Mouse (Mus musculus) mouse embryonic stem cell (cell line): ENCODE data around the gene Rb1.

Experiments used
- in situ Hi-C, 2 experiments: fragments of 300-500 bp; cut with MboI; formaldehyde crosslinking; loops; 1 replicate in 1 of 2; 3 replicates in 1 of 2; pipeline ENCODE4 v1.14.3; 2019 to 2020; ENCODE audit warnings: low sequenced_read_pairs in 2 of 2, low pct_unique_long_range_greater_than_20kb in 1 of 2, mixed read lengths in 1 of 2; ENCODE audit not compliant: unreplicated experiment in 1 of 2

The Rb1 gene

DNA sequence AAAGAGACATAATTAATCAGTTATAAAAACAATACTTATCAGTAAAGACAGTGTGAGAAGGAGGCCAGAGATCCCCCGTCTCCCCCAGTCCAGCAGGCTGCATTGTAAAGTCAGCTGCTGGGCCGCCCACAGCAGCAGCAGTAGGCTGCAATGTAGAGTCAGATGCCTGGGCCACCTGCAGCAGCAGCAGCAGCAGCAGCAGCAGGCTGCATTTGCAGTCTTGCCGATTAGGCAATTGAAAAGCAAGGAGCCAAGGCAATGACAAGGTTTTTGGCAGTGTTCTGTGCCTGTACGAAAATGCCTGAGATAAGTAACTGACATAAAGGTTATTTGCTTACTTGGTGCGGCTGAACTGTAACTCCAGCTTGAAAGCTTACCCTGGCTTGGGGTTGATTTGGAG, 149.4 kb downstream of the Rb1 start:
- in situ Hi-C loops = no loop called here

GRCm38 (mm10) chr14:73175814-73176213, 149.8 kb downstream of the Rb1 start:
- in situ Hi-C loops = no loop called here

GRCm38 (mm10) chr14:73175031-73175430, 150.6 kb downstream of the Rb1 start:
- in situ Hi-C loops = no loop called here

- in situ Hi-C loops = no loop called here
Measured at GRCm38 (mm10) chr14:73174091-73174995, 151.3 kb downstream of the Rb1 start.

DNA sequence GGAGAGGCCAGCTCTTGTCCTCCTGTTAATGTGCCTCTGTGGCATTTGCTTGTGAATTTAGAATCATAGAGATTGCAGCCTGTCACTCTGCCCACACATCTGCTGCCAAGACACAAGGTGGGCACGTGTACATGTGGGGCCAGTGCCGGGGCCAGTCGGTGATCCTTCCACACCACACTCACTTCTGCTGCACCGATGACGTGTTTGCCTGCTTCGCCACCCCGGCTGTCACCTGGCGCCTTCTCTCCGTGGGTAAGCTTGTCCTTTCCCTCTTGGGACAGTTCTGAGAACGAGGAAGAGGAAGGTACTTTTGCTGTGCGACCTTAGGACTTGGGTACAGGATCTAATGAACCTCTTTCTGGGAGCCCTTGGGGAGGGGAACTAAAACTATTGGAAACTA, 152.0 kb downstream of the Rb1 start:
- in situ Hi-C loops = no loop called here

DNA sequence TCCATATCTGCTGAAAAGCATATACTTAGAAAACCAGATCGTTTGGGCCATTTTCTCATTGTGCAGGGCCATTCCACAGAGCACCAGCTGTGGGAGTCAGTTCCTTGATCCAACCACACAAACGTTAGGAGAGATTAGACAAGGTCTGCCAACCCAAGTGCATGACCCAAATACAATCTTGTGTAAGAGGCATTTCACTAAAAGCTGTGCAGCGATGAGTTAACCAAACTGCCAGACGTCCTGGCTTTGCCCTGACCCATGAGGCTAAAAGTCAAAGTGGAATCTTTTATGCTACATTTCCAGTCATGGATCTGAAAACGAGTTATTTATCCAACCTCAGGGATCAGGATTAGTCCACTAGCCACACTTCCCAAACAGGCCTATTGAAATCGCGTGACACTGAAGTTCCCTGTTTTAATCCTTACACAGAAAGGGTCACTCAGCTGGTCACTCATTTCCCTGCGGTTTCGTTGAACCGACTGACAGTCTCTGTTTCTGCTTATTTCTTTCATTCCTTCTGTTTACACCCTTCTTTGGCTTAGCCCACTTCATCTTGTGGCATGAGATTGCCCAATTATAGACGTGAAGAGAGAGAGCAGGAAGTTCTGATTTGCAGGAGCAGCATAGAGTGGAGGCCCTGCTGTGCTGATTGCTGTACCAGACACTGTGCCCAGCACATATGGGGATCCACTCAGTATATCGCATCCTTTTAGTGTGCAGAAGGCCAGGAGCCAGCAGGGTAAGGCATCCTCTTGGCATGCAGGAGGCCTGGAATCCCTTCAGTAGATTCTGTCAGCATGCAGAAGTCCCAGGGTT, 153.2 kb downstream of the Rb1 start:
- in situ Hi-C loops = no loop called here

DNA sequence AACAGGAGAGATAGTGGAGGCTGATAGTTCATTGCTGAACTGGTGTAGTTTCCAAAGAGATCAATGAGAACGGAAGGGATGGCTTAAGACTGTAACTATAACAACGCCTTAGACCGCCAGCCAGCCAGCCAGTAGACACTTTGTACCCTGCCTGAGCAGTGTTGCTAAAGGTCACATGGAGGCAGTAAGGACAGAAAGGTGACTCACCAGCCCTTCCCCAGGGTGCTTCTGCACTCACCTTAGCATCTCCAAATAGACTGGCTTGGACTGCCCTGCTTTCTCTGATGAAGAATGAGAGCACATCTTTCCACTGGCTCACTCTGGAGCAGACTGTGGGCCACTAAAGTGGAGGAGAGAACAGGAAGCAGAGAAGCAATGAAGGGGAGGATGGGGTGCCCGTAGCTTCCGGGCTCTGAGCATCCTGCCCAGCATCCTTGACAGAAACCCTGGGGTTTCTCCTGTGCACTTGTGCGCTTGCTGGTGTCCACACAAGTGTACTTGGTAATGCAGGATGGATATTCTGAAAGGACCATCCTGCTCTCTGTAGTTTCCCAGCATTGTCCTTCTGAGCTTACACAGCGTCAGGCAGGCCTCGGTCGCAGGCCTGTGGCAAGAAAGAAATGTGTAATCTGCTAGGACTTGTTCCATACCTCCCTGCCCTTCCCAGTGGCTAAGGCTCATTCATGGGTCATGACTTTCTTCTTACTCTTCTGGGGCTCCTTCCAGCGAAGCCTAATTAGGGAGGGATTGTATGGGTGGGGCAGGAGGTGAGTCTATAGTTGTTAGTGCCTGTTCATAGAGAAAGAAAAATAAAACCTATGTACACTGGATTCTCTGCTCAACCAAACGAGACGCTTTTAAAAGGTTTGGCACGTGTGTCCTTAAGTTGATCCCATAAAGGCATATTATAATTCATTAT, 155.4 kb downstream of the Rb1 start:
- in situ Hi-C loops = no loop called here

DNA sequence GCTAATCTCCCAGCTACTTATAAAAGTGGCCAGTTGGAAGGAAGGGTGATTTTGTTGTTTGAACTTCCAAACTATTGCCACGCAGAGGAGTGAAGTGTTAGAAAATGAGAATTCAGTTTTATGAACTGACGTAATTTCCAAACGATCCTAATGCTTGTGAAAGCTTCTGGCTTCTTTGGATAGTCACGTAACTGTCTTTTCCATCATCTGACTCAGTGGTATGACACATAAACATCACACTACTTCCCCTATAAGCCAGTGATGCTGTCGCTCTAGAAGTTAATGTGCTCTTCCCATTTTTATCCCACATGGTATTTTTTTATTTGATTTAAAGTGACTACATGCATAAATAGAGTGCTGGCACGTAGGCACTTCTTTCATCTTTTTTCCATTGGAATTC, 157.0 kb downstream of the Rb1 start:
- in situ Hi-C loops = no loop called here

DNA sequence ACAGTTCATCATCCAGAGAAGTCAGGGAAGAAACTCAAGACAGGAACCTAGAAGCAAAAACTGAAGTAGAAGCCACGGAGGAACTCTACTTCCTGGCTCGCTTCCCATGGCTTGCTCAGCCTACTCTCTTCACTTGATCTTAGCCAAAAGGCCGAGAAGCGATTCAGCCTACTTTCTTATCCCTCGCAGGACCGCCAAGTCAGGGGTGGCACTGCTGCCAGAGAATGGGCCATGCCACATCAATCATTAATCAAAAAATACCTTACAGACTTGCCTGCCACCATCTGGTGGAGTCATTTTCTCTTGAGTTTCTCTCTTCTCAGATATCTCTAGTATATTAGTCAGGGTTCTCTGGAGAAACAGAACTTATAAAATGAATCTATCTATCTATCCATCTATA, 160.5 kb downstream of the Rb1 start:
- in situ Hi-C loops = no loop called here

DNA sequence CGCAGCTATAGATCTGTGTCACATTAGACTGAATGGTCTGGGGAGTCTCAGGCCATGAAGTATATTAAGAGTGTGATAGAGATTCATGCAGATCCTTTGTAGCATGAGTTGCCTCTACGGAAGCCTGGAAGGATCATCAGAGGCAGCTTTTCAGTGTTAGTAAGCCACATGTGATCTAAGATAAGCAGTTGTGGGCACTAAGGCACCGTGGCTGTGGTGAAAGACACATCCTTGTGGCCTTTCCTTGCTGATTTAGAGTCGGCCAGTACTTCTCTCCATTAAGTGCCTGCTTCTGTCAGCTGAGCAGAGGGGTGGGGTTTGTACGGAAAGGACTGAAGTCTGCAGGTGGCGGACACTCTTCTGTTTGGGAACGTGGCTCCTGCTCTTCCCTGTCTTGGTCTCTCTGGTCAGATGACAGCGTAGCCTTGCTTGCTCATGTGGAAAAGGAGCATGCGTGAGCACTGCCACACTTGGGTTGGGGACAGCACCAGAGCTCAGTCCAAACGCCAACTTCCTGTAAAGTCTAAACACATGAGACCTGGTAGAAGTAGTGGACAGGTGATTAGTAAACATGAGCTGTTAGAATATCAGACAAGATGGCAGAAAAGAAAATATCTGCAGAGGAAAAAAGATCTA, 162.1 kb downstream of the Rb1 start:
- in situ Hi-C loops = no loop called here

- in situ Hi-C loops = no loop called here
Measured at GRCm38 (mm10) chr14:73162192-73162800, 163.3 kb downstream of the Rb1 start.

DNA sequence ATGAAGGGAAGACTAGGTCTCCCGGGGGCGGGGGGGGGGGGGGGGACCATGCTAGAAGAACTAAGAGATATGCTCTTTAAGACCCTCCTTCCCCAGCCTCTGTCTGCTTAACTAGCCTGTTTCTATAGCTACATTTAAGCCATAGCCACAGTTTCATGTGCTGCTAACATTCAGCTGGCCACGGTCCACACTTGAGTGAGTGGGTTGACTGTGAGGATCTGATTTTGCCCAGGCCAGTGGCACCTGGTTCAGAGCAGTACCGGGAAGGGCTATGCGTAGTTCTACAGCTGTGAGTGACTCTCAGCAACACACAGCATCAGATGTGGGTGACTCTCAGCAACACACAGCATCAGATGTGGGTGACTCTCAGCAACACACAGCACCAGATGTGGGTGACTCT, 164.3 kb downstream of the Rb1 start:
- in situ Hi-C loops = no loop called here

- in situ Hi-C loops = no loop called here
Measured at GRCm38 (mm10) chr14:73148125-73148524, 177.5 kb downstream of the Rb1 start.

DNA sequence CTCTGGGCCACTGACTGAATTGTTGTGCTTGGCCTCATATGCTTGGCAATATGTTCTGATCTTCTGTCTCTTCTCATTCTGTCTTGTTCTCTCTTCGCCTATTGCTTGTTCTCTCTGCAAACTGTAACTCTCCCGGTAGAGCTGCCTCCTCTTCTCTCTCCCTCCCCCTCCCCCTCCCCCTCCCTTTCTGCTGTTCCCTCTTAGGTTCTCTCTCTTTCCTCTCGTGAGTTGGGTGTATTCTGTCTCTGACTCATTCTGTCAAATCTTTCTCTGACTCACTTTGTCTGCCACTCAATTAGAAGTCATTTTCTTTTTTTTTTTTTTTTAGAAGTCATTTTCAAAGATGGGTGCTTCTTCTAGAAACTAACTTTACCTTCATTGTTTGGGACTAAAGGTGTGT, 178.9 kb downstream of the Rb1 start:
- in situ Hi-C loops = no loop called here

- in situ Hi-C loops = no loop called here
Measured at GRCm38 (mm10) chr14:73145531-73145930, 180.1 kb downstream of the Rb1 start.

DNA sequence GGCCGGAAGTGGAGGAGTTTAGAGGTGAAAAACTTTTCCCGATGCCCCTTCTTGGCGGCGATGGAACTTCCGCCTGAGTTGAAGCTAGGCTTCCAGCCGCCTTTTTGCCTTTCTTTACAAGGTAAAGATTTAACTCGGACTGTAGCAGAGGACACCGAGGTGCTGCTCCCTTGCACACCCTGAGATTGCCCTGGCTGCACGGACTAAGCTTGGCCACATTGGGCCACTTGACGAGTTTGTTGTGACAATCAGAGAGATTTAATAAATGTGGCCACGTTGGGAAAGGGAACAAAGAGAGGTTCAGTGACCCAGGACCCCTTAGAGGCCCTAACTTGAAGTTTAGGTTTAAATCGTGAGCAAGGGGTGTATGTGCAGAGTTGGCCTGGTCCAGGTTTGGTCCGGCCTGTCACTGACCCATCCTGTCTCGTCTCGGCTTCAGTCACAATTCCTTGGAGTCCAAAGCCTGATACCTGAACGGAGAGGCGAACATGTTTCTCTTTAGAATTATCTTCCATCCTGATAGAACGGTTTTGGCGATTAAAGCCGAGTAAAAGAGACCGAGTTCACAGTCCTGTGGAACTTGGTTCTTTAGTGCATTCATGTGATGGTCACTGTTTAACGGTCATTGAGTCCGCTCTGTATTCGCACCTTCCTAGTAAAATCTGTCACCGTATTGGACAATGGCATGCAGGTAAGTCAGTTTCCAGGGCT, 181.8 kb downstream of the Rb1 start:
- in situ Hi-C loops = no loop called here

GRCm38 (mm10) chr14:73142896-73143709, 182.5 kb downstream of the Rb1 start:
- in situ Hi-C loops = no loop called here
